Mouse (Mus musculus) liver, embryonic 14.5 days (tissue): ENCODE measurements at regions not wholly inside any gene's neighbourhood (a gene's known extent, or its start where the extent isn't known, plus 50 kb on each side); places are given as distances from the start of the nearest gene placed in this dataset.

Experiments used
- ATAC-seq: fragments of 200-750 bp; cut with Nextera tagmentation; 2 replicates; pipeline ENCODE4 v1.8.0; 2017; ENCODE audit warnings: moderate number of reproducible peaks, mild to moderate bottlenecking, moderate library complexity; ENCODE audit not compliant: insufficient read depth
- DNase-seq, 3 experiments: peaks; one replicate each; pipeline ENCODE4 v3.0.0-alpha.2; 2012 to 2013; ENCODE audit warnings: low read depth in 3 of 3, low spot score in 3 of 3
- H3K27ac ChIP-seq: fragments of 300-500 bp; sonication (generic); 2 replicates; pipeline ENCODE4 v1.5.1; 2014; ENCODE audit warnings: moderate library complexity, mild to moderate bottlenecking, control low read depth, inconsistent platforms
- H3K27me3 ChIP-seq: fragments of 300-500 bp; sonication (generic); 2 replicates; pipeline ENCODE4 v1.6.1; 2014; ENCODE audit warnings: mild to moderate bottlenecking, low read length, moderate library complexity; ENCODE audit not compliant: control insufficient read depth, insufficient read depth
- H3K36me3 ChIP-seq: fragments of 300-500 bp; sonication (generic); replicated peaks from 2 replicates; pipeline ENCODE4 v1.6.1; 2014; ENCODE audit warnings: low read depth; ENCODE audit not compliant: control insufficient read depth, insufficient read depth
- H3K4me1 ChIP-seq, 2 experiments: fragments of 200-500 bp in 1 of 2; fragments of 300-500 bp in 1 of 2; sonication (generic) in 1 of 2; replicated peaks; 2 replicates each; pipeline ENCODE4 v1.6.1; 2012 to 2014; ENCODE audit warnings: antibody characterized with exemption in 1 of 2, inconsistent platforms in 1 of 2, low read length in 1 of 2; ENCODE audit not compliant: control insufficient read depth in 2 of 2, insufficient read depth in 2 of 2
- H3K4me2 ChIP-seq: fragments of 300-500 bp; sonication (generic); 2 replicates; pipeline ENCODE4 v1.6.1; 2014; ENCODE audit warnings: low read depth, mild to moderate bottlenecking, control low read depth, moderate library complexity
- H3K4me3 ChIP-seq, 2 experiments: fragments of 200-500 bp in 1 of 2; fragments of 300-500 bp in 1 of 2; sonication (generic) in 1 of 2; 2 replicates each; pipeline ENCODE4 v1.5.1; 2012 to 2014; ENCODE audit warnings: low read depth in 2 of 2, low read length in 2 of 2, mild to moderate bottlenecking in 2 of 2, control low read depth in 1 of 2, inconsistent platforms in 1 of 2, moderate library complexity in 1 of 2; ENCODE audit not compliant: insufficient read depth in 1 of 2
- H3K9ac ChIP-seq: fragments of 300-500 bp; sonication (generic); replicated peaks from 2 replicates; pipeline ENCODE4 v1.6.1; 2014; ENCODE audit warnings: mild to moderate bottlenecking, control low read depth, moderate library complexity
- H3K9me3 ChIP-seq: fragments of 300-500 bp; sonication (generic); 2 replicates; pipeline ENCODE4 v1.6.1; 2016; ENCODE audit warnings: low read length, mixed read lengths; ENCODE audit not compliant: control insufficient read depth
- CTCF ChIP-seq: IDR thresholded peaks from 2 replicates; pipeline ENCODE4 v1.5.1; 2016; ENCODE audit warnings: antibody characterized with exemption, low read depth, control low read depth
- EP300 ChIP-seq: IDR thresholded peaks from 2 replicates; pipeline ENCODE4 v1.6.1; 2016; ENCODE audit warnings: antibody characterized with exemption, low read depth
- WGBS: fragments of 180-500 bp; shearing (Covaris S2); extraction: QIAGEN DNeasy Blood & Tissue Kit; methylation state at CpG from one replicate; pipeline ENCODE4 v1.1.7; 2014; ENCODE audit not compliant: insufficient replicate concordance; 5-methylcytosine and 5-hydroxymethylcytosine counted together

GRCm38 (mm10) chr11:48551201-48551600 is 248.9 kb upstream of the Rack1 start:
- ATAC-seq = no peak
- TF ChIP-seq CTCF = no peak
- TF ChIP-seq EP300 = no peak
- DNase-seq = no peak
- Histone ChIP-seq H3K4me3 (no peak overlapping the region), H3K4me1 (no peaks in the 10 kb centered on the region), H3K27ac (no peak overlapping the region), H3K9me3 (no peaks in the 10 kb centered on the region), H3K36me3 (no peaks in the 10 kb centered on the region), H3K4me2 (no peak overlapping the region), H3K27me3 (no peaks in the 10 kb centered on the region), H3K9ac (no peak overlapping the region)
- WGBS = 50% methylated on average over 2 of the region's 2 CpGs

DNA sequence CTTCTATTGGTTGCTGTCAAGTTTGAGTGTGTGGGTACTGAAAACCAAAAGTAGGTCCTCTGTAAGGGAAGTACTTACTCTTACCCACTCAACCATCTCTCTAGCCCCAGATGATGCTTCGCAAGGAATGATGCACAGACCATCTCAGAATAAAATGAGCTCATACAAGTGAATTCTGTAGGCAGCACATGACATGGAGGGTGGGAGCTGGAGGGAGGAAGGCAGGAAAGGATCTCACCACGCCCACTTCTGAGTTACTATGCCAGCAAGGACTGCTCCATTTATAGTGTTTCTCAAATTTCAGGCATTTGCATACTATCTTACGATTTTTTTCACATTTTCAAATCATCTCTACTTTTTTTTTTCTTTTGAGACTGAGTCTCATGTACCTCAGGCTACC is 273.8 kb upstream of the Rack1 start:
- Histone ChIP-seq H3K27me3 (no peaks in the 10 kb centered on the region), H3K4me1 (no peaks in the 10 kb centered on the region), H3K9me3 (no peaks in the 10 kb centered on the region), H3K4me2 (no peak overlapping the region), H3K27ac (no peak overlapping the region), H3K36me3 (no peaks in the 10 kb centered on the region), H3K4me3 (no peak overlapping the region), H3K9ac (no peak overlapping the region)
- DNase-seq (no peak), ATAC-seq (no peak)
- TF ChIP-seq EP300 (no peak), CTCF (no peak)
- 36% methylated on average over 3 of the region's 3 CpGs for WGBS

DNA sequence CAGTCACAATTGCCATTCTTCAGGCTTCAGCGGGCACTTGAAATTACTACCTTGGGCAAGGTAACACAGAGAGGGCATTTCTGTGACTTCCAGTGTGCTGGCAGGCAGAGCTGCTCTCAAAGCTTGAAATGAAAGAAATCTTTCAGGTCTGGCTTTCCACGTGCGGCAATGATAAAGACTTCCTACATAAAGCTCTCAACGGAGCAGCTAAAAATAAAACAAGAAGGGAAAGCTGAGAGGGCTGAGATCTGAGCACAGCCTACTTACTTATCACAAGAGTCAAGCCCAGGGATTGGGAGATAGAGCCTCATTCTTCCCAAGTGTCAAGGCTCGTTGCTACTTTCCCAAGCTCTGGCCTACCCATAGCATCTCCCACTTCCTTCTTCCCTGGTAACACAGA is 274.6 kb upstream of the Rack1 start:
- no peaks in the 10 kb centered on the region for H3K9me3 ChIP-seq
- no peak for DNase-seq
- H3K4me1 ChIP-seq = no peaks in the 10 kb centered on the region
- H3K4me3 ChIP-seq = no peak overlapping the region
- H3K4me2 ChIP-seq = no peak overlapping the region
- ATAC-seq = no peak
- TF ChIP-seq EP300 (no peak), CTCF (no peak)
- 56% methylated on average over 5 of the region's 5 CpGs for WGBS
- no peak overlapping the region for H3K9ac ChIP-seq
- H3K27me3 ChIP-seq = no peaks in the 10 kb centered on the region
- H3K27ac ChIP-seq = no peak overlapping the region
- no peaks in the 10 kb centered on the region for H3K36me3 ChIP-seq

DNA sequence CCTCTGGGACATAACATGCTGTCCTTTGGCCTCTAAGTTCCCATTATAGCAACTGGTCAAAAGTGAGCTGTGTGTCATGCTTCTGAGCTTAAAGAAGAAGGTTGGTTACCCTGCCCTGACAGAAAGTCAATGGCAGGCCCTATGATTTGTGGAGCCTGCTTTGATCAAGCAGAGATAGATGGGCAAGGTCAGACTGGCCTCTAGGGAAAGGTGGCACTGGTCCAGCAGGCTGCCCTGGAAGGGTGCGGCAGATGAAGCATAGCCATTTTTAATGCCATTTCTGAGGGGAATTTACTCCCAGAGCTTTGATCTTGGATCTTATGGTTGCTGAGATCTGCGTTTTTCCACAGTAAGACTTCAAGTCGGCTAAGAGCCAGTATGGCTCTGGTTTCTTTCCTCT is 293.2 kb upstream of the Rack1 start:
- Histone ChIP-seq H3K27ac (no peak overlapping the region), H3K4me1 (no peaks in the 10 kb centered on the region), H3K4me3 (no peak overlapping the region), H3K9ac (no peak overlapping the region), H3K36me3 (no peaks in the 10 kb centered on the region), H3K27me3 (no peaks in the 10 kb centered on the region), H3K9me3 (no peaks in the 10 kb centered on the region), H3K4me2 (no peak overlapping the region)
- no peak for DNase-seq
- ATAC-seq = no peak
- no peak for TF ChIP-seq CTCF
- TF ChIP-seq EP300 = no peak
- WGBS = 66% methylated on average over 3 of the region's 3 CpGs

DNA sequence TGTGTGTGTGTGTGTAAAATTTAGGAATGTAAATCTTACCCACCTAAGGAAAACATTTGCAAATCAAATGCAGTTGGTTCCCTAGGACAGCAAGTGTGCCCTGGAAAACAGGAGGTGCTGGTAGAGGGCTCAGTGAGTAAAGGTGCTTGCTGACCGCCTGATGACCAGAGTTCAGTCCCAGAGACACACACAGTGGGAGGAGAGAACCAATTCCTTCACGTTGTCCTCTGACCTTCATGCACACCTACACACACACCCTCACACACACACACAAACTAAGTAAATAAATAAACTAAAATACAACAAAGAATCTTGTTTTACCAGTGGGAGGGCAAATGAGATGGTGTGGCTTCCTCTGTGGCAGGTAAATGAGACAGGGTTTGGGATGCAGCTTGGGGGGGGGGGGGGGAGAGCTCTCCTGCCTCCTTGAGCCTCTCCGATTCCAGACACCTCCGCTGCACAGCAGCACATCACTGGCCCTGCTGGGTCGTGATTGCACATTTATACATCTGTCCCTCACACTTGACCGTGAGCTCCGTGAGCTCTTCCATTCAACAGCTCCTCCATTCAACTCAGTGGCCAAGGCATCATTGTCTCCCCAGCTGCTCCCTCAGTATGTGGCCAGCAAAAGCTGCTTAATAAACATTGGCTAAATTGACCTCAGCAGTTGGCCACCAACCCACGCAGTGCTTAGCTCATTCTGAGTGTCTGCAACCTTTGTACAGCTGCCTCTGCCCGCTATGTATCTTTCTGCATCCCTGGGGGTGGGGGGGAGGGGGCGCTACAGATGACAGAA is 297.9 kb upstream of the Rack1 start:
- 40% methylated on average over 10 of the region's 10 CpGs for WGBS
- Histone ChIP-seq H3K4me1 (no peaks in the 10 kb centered on the region), H3K36me3 (no peaks in the 10 kb centered on the region), H3K27ac (no peak overlapping the region), H3K4me3 (no peak overlapping the region), H3K9me3 (no peaks in the 10 kb centered on the region), H3K9ac (no peak overlapping the region), H3K27me3 (no peaks in the 10 kb centered on the region), H3K4me2 (no peak overlapping the region)
- TF ChIP-seq CTCF (no peak), EP300 (no peak)
- DNase-seq = no peak
- no peak for ATAC-seq
